Mouse (Mus musculus): ENCODE measurements around the gene Ralgapb.

Gene Ralgapb

GRCm38 (mm10) chr2:158408997-158409594, 552 bp upstream of the Ralgapb start:
- DNase-seq, result no peak

GRCm38 (mm10) chr2:158410022-158411014, 670 bp downstream of the Ralgapb start:
- no peak for DNase-seq

- DNase-seq, result no peak
These were observed 3.6 kb downstream of the Ralgapb start for GRCm38 (mm10) chr2:158413240-158413639.

- no peak for DNase-seq
These were observed 6.2 kb downstream of the Ralgapb start for GRCm38 (mm10) chr2:158415826-158416225.

- DNase-seq, result no peak
These were observed 9.0 kb downstream of the Ralgapb start for GRCm38 (mm10) chr2:158418663-158419062.

GRCm38 (mm10) chr2:158445814-158446213, 36.2 kb downstream of the Ralgapb start:
- DNase-seq, result no peak

- no peak for DNase-seq
These were observed 40.2 kb downstream of the Ralgapb start for GRCm38 (mm10) chr2:158449845-158450244.

- no peak for DNase-seq
These were observed 46.8 kb downstream of the Ralgapb start for GRCm38 (mm10) chr2:158456451-158456850.

- DNase-seq, result no peak
These were observed 48.0 kb downstream of the Ralgapb start for GRCm38 (mm10) chr2:158457610-158458009.

- no peak for DNase-seq
These were observed 52.8 kb downstream of the Ralgapb start for GRCm38 (mm10) chr2:158462450-158462849.

GRCm38 (mm10) chr2:158474159-158474558, 64.5 kb downstream of the Ralgapb start:
- DNase-seq, result no peak

GRCm38 (mm10) chr2:158477640-158478039, 68.0 kb downstream of the Ralgapb start:
- DNase-seq, result no peak

GRCm38 (mm10) chr2:158498457-158498856, 88.8 kb downstream of the Ralgapb start:
- DNase-seq, result no peak

- no peak for DNase-seq
These were observed 92.5 kb downstream of the Ralgapb start, which contains the start of gene Adig for GRCm38 (mm10) chr2:158501836-158502812. TSS of gene Adig (plus strand) at chr2:158502612.

- DNase-seq, result no peak
These were observed 93.6 kb downstream of the Ralgapb start for GRCm38 (mm10) chr2:158503226-158503625.

GRCm38 (mm10) chr2:158503671-158504070, 94.0 kb downstream of the Ralgapb start:
- DNase-seq, result no peak

GRCm38 (mm10) chr2:158506475-158506874, 96.8 kb downstream of the Ralgapb start:
- no peak for DNase-seq

- no peak for DNase-seq
These were observed 97.4 kb downstream of the Ralgapb start for GRCm38 (mm10) chr2:158507046-158507445.

- DNase-seq, result no peak
These were observed 101.0 kb downstream of the Ralgapb start for GRCm38 (mm10) chr2:158510665-158511064.

GRCm38 (mm10) chr2:158512528-158512927, 102.9 kb downstream of the Ralgapb start, which contains the start of gene Arhgap40:
TSS of gene Arhgap40 (plus strand) at chr2:158512796.
- no peak for DNase-seq

- DNase-seq, result no peak
These were observed 104.2 kb downstream of the Ralgapb start for GRCm38 (mm10) chr2:158513821-158514336.

- no peak for DNase-seq
These were observed 108.9 kb downstream of the Ralgapb start for GRCm38 (mm10) chr2:158518583-158518982.
